Mouse (Mus musculus): ENCODE data around the gene Adra1d. TPM values are rescaled to one million over a fixed set of nuclear protein-coding genes. Genes with fewer than 3 reads are reported as not detected.

Gene Adra1d
- polyA plus RNA-seq, 3 experiments from 2014 or later = not detected

Other genes starting within 250 kb of the Adra1d start
- gene Rnf24, start 209.4 kb downstream of the Adra1d start, polyA plus RNA-seq (2017; shearing (Covaris generic)) = under 1 TPM; 0.72 to 0.91 (median 0.75) TPM
- 10 to 100 TPM in 2 of 3 experiments, 1 to 10 TPM in 1; 8.6 to 14.8 (median 12.8) TPM for gene Smox, start 70.8 kb downstream of the Adra1d start, polyA plus RNA-seq (2017; shearing (Covaris generic))